Mouse (Mus musculus): ENCODE results near the gene Inka2. TPM values are rescaled to one million over a fixed set of nuclear protein-coding genes. Genes with fewer than 3 reads are reported as not detected.
"Not testable (repeated sequence)": the region's sequence is repeated elsewhere in the genome, so short reads cannot be mapped to it uniquely, and the experiment has no call there.

Gene Inka2
- polyA plus RNA-seq, 1 experiment from 2014 or later = 0.67 TPM

GRCm38 (mm10) chr3:105696387-105697147 is 7.8 kb upstream of the Inka2 start:
- no peaks in the 10 kb centered on the region for H3K9me3 ChIP-seq (replicated peaks; ENCODE audit: low read length)
- TF ChIP-seq CTCF (IDR thresholded peaks at IDR 0.05; ENCODE audit: low read depth) = no peak
- no peaks in the 10 kb centered on the region for H3K4me1 ChIP-seq (replicated peaks; ENCODE audit: insufficient read depth, low read length)
- H3K27ac ChIP-seq = no peak overlapping the region
- H3K4me2 ChIP-seq (ENCODE audit: low read length) = no peak overlapping the region
- no peak overlapping the region for H3K9ac ChIP-seq (ENCODE audit: low read depth, low read length)
- no peak for ATAC-seq (replicated peaks; ENCODE audit: low FRiP score, low read depth)
- no peak overlapping the region for H3K4me3 ChIP-seq (replicated peaks; ENCODE audit: low read depth, low read length)
- H3K27me3 ChIP-seq (ENCODE audit: insufficient read depth, low read length) = no peaks in the 10 kb centered on the region
- WGBS = 71% methylated on average over 17 of the region's 17 CpGs
- no peak for DNase-seq (ENCODE audit: low spot score)
- no peaks in the 10 kb centered on the region for H3K36me3 ChIP-seq (ENCODE audit: insufficient read depth, low read length)

DNA sequence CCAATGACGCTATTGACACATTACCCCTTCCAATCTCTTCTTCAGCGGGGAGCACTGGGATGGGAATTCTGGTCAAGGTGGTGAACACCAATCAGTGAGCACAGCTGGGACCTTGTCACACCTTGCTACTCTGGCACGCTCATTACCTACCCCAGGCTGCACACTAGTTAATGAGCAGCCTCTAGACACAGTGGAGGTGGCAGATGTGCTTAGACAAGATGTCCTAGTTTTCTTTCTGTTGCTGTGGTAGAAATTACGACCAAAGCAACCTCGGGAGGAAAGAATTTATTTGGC is 7.3 kb upstream of the Inka2 start:
- Histone ChIP-seq H3K4me3 (replicated peaks; ENCODE audit: low read depth, low read length) (no peak overlapping the region), H3K27ac (no peak overlapping the region), H3K9ac (ENCODE audit: low read depth, low read length) (no peak overlapping the region), H3K36me3 (ENCODE audit: insufficient read depth, low read length) (no peaks in the 10 kb centered on the region), H3K4me2 (ENCODE audit: low read length) (no peak overlapping the region), H3K9me3 (replicated peaks; ENCODE audit: low read length) (no peaks in the 10 kb centered on the region), H3K4me1 (replicated peaks; ENCODE audit: insufficient read depth, low read length) (no peaks in the 10 kb centered on the region), H3K27me3 (ENCODE audit: insufficient read depth, low read length) (no peaks in the 10 kb centered on the region)
- 60% methylated on average over 5 of the region's 5 CpGs for WGBS
- no peak for DNase-seq (ENCODE audit: low spot score)
- TF ChIP-seq CTCF (IDR thresholded peaks at IDR 0.05; ENCODE audit: low read depth) = no peak
- ATAC-seq (replicated peaks; ENCODE audit: low FRiP score, low read depth) = no peak

- no peaks in the 10 kb centered on the region for H3K36me3 ChIP-seq (ENCODE audit: insufficient read depth, low read length)
- no peak overlapping the region for H3K4me3 ChIP-seq (replicated peaks; ENCODE audit: low read depth, low read length)
- no peak overlapping the region for H3K27ac ChIP-seq
- no peak overlapping the region for H3K4me2 ChIP-seq (ENCODE audit: low read length)
- DNase-seq (ENCODE audit: low spot score) = no peak
- no peaks in the 10 kb centered on the region for H3K27me3 ChIP-seq (ENCODE audit: insufficient read depth, low read length)
- TF ChIP-seq CTCF (IDR thresholded peaks at IDR 0.05; ENCODE audit: low read depth) = no peak
- no peaks in the 10 kb centered on the region for H3K9me3 ChIP-seq (replicated peaks; ENCODE audit: low read length)
- H3K4me1 ChIP-seq (replicated peaks; ENCODE audit: insufficient read depth, low read length) = no peaks in the 10 kb centered on the region
- no peak overlapping the region for H3K9ac ChIP-seq (ENCODE audit: low read depth, low read length)
- 90% methylated on average over 1 of the region's 1 CpGs for WGBS
- ATAC-seq (replicated peaks; ENCODE audit: low FRiP score, low read depth) = no peak
Observed at GRCm38 (mm10) chr3:105698311-105698710, 6.1 kb upstream of the Inka2 start.

DNA sequence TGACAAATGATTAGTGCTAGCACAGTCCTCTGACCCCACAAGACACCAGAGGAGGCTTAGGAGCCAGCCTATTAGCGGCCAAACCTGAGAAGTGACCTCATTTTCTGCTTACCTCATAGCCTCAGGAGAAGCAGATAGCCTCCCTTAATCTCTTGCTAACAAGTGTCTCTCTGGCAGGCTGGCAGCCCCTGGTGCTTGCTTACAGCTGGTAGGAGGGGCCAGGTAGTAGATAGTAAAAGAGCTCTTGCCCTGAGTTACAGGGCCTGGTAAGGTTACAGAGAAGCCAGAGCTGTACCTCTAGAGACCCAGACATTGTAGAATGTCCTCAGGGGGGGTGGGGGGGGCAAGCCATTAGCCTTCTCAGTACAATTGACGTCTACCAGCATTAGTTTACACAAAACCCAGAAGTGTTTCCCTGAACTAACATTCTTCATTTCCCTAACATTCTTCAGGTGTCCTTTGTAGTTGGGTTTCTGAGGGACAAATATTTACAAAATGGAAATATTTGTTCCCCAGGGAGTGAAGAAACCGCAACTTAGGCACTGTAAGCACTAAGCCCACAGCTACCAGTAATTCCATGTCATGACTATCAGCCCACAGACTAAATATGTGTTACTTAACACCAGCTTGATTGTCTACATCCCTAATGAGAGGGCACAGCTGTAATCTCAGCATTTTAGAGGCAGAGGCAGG is 5.0 kb upstream of the Inka2 start:
- no peak for ATAC-seq (replicated peaks; ENCODE audit: low FRiP score, low read depth)
- 61% methylated on average over 3 of the region's 3 CpGs for WGBS
- H3K27ac ChIP-seq = no peak overlapping the region
- H3K4me3 ChIP-seq (replicated peaks; ENCODE audit: low read depth, low read length) = no peak overlapping the region
- no peak for TF ChIP-seq CTCF (IDR thresholded peaks at IDR 0.05; ENCODE audit: low read depth)
- no peaks in the 10 kb centered on the region for H3K4me1 ChIP-seq (replicated peaks; ENCODE audit: insufficient read depth, low read length)
- H3K9me3 ChIP-seq (replicated peaks; ENCODE audit: low read length) = no peaks in the 10 kb centered on the region
- DNase-seq (ENCODE audit: low spot score) = no peak
- H3K4me2 ChIP-seq (ENCODE audit: low read length) = no peak overlapping the region
- H3K27me3 ChIP-seq (ENCODE audit: insufficient read depth, low read length) = no peaks in the 10 kb centered on the region
- H3K9ac ChIP-seq (ENCODE audit: low read depth, low read length) = no peak overlapping the region
- H3K36me3 ChIP-seq (ENCODE audit: insufficient read depth, low read length) = no peaks in the 10 kb centered on the region

GRCm38 (mm10) chr3:105700786-105701185 is 3.6 kb upstream of the Inka2 start:
- H3K9ac ChIP-seq (ENCODE audit: low read depth, low read length); ATAC-seq (replicated peaks; ENCODE audit: low FRiP score, low read depth); DNase-seq (ENCODE audit: low spot score); H3K9me3 ChIP-seq (replicated peaks; ENCODE audit: low read length); H3K4me3 ChIP-seq (replicated peaks; ENCODE audit: low read depth, low read length); H3K4me2 ChIP-seq (ENCODE audit: low read length); H3K4me1 ChIP-seq (replicated peaks; ENCODE audit: insufficient read depth, low read length); H3K27ac ChIP-seq; H3K27me3 ChIP-seq (ENCODE audit: insufficient read depth, low read length); H3K36me3 ChIP-seq (ENCODE audit: insufficient read depth, low read length): not testable (repeated sequence)
- WGBS = 29% methylated on average over 1 of the region's 1 CpGs

DNA sequence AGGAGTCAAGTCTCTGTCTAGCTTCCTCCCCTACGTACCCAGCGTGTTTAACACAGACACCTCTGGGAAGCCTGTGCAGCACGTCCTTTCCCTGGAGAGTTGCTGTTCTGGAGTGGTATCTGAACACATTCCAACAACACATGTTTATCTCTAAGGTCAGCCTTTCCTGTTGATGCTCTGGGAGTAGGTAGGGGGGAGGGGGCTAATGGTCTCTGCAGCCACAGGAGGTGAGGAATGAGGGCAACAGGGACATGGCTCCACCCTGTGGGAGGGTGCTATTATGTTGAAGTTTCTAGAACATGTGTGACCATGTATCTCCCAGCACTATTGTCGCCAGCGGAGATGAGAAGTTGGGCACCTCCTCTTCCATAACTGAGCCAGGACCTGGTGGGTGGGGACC is 3.0 kb upstream of the Inka2 start:
- Histone ChIP-seq H3K4me2 (ENCODE audit: low read length) (no peak overlapping the region), H3K36me3 (ENCODE audit: insufficient read depth, low read length) (no peaks in the 10 kb centered on the region), H3K9ac (ENCODE audit: low read depth, low read length) (no peak overlapping the region), H3K9me3 (replicated peaks; ENCODE audit: low read length) (no peaks in the 10 kb centered on the region), H3K27ac (no peak overlapping the region), H3K27me3 (ENCODE audit: insufficient read depth, low read length) (no peaks in the 10 kb centered on the region), H3K4me3 (replicated peaks; ENCODE audit: low read depth, low read length) (no peak overlapping the region), H3K4me1 (replicated peaks; ENCODE audit: insufficient read depth, low read length) (no peaks in the 10 kb centered on the region)
- no peak for TF ChIP-seq CTCF (IDR thresholded peaks at IDR 0.05; ENCODE audit: low read depth)
- ATAC-seq (replicated peaks; ENCODE audit: low FRiP score, low read depth) (no peak), DNase-seq (ENCODE audit: low spot score) (no peak)
- WGBS = 51% methylated on average over 5 of the region's 5 CpGs
